Mouse (Mus musculus) 3134 (cell line): ENCODE results near the gene Lasp1.

Experiments
- DNase-seq: peaks from one replicate; pipeline ENCODE4 v3.0.0-alpha.2; 2011; ENCODE audit warnings: low spot score; ENCODE audit not compliant: insufficient read length; ENCODE audit errors: extremely low read depth

Lasp1 gene

DNA sequence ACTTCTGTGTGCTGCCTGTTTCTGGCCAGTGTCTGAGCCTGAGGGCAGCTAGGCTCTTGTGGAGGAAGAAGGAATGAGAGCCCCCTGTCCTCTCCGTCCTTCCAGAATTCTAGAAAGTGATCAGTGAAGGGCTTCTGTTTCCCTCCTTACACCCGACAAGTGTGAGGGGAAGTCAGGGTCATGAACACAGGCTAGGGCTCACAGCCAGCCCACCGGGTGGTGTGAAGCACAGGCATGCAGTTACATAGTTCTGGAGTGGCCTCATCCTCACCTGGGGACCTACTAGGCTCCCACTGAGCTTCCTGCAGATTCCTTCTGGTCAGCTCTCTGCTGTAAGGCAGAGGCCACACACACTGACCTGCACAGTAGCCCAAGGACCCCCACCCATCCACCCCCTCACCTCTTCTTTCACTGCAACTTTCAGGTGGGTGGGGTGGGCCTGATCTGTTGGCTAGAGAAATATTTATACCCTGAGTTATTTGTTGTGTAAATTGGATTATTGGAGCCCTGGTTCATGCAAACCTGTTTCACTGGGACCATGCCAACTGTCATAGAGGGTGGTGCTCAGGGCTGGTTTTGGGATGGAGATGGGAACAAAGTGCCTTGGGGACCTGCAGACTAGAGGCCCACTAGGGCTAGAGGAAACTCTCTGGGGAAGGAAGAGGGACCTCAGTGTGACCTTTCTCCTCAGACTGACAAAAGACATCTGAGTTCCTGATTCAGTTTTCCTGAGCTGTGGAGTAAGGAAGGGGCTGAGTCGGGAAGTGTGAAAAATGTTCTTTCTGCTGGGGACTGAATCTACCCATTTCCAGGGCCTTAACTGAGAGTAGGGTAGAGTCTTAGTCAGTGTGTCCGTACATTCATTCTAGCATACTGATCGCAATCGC lies 10.7 kb downstream of the Lasp1 start:
- no peak for DNase-seq

DNA sequence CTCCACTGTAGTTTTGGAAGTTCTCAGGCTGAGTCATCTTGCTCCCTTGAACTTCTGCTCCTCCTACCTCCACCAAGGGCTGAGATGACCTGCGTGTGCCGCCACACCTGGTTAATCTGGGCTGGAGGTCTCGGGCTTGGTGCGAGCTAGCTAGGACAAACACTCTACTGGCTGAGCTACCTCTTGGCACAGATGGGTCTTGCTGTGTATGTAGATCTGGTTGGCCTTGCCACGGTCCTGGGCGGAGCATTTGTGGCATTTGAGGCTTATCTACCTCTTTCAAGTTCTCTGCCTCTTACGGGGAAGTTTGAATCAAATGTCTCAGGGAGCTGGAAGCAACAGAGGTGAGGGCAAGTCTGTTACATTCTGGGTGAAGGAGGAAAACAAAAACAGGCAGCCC lies 11.6 kb downstream of the Lasp1 start:
- DNase-seq, result peak; percentile 60

DNA sequence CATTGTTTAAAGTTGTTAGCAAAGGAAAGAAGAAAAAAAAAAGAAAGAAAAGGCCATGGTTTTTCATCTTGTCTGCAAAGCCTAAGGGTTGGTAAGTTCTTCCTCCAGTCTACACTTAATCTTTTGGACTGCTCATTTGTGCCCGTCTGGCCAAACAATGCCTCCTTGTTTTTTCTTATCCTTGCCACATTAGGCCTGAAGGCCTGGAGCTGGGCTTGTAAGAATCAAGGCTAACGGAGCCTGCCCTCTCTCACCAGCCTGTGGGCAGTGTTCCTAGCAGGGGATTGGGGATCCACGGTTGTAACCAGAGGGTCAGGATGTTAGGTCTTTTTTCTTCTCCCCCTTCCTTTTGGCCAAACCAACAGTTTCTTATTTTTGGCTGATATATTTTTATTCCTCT lies 12.2 kb downstream of the Lasp1 start:
- DNase-seq, result no peak

DNA sequence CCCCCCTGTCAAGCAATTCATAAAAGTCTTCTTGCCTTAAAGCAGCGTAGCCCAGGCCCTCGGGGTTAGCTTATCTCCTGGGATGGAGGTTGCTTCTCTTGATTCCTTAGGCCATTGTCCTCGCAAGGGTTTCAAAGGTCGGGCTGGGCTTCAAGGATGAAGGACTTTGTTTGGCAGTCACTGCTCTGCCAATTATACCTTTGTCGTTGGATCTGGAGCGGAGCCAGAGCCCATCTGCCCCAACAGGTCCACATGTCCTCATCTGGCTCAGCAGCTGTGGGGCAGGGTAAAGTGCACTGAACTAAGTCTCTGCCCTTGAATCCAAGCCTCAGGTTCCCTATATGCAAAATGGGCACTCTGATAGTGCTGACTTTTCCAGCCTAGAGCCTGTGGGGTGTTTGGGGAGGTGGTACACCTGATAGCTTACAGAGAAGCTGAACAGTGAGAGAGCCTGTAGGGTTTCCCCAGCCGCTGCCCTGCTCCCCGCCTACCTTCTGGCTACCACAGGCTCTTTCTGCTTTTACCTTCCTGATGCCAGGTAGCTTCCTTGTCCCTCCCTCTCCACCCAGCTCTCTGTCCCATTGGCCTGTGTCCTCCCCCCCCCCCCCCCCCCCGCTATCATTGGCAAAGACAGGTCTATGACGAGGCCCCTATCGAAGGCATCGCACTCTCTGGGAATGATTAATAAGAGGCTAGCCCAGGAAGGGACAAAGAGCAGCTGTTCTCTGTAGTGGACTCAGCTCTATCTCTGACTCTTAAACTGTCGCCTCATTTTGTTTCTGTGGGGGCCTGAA lies 13.0 kb downstream of the Lasp1 start:
- DNase-seq, result no peak

DNA sequence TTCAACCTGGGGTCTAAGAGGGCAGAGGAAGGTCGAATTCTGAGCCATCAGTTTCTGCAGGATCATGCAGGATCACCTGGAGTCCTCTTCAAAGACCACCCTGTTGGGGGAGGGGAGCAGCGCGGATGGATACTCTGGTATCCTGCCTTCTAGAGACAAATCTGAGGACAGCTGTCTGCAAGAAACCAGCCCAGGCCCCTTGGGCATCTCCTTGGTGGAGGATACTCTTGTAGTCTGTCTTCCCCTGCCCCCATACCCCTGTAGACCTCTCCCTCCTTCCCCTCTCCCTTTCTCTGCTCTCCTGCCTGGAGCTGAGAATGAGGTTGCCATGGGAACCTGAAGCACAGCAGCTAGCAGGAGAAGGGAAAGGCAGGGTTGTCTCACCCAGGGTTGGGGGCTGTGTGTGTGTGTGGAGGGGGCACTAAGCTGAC lies 13.7 kb downstream of the Lasp1 start:
- no peak for DNase-seq

DNA sequence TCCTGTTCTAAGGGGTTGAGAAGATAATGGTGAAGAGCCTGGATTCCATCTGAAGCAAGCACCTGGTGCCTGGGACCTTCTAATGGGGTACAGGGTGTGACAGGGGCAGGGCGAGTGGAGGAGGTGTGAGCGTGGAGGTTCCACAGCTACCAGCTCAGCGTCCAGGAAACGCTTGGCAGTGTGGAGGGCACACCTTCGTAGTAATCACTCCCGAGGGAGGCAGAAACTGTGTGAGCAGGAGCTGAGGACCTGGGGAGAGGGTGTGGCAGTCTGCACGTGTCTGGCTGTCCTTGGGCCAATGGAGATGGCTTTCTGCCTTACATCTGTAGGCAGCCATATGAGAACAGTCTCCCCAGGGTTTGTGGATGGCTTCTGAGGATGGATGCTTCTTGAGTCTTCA lies 14.3 kb downstream of the Lasp1 start:
- no peak for DNase-seq

DNA sequence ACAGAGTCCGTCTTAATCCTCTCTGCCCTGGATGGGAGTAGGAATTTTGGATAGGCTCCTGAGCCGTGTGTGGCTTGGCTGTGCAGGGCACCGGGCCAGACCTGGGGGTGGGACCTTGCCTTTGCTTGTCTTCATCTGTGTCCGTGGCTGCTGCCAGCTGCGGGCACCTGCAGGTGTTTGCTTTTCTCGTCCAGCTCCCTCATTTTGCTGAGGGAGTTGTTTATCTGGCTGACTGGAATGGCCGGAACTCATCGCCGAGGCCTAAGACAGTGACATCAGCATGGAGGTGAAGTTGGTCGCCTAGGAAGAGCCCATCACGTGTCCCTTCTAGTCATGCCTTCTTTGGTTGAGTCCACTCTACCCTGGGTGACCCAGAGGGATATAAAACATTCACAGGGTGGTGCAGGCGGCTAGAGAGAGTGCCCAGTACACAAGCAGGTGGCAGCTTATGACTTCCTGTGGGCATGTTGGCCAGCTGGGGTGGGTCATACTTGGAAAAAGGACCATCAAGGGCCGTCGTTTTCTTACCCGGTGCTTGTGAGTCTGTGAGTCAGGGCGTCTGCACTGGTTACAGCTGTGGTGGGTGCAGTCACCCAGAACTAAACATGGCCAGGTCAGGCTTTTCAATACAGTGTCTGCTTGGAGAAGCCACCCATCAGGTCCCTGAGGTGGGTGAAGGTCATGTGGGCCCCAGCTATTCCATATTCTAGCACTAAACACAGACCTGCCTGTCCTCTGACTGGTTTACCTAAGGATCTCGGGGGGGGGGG lies 15.1 kb downstream of the Lasp1 start:
- peak; percentile 78 for DNase-seq

DNA sequence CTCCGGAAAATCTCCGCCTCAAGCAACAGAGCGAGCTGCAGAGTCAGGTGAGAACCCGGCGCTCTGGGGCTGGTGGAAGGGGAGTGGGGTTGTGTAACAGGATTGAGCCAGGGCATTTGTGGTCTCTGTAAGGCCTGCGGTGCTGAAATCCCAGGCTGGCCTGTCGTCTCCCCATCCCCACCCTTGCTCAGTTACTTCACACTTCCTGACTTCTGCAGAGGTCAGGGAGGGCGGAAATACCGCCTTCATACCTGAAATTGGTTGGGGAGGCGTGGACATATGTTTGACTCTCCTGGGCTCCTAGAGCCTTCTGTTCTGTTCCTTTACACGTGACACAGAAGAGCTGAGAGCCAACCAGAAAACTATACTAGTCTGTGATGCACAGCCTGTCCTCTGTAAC lies 16.9 kb downstream of the Lasp1 start:
- no peak for DNase-seq

DNA sequence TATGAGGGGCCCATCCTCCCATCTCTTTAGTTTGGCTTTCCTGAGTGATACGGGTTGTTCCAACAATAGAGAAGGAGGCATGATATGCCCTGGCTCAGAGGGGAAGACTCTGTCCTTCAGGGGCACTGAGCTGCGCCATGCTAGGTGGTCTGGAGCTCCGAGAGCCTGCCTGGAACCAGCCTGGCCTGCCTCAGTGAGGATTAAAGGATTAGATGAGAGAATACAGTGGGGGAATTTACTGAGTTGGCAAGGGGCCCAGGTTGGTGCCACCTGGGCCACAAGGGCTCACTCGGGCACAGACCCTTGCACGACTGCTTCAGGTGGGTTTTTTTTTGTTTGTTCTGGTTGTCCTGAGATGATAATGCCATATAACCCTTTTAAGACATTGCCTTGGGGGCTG lies 17.4 kb downstream of the Lasp1 start:
- DNase-seq, result no peak

DNA sequence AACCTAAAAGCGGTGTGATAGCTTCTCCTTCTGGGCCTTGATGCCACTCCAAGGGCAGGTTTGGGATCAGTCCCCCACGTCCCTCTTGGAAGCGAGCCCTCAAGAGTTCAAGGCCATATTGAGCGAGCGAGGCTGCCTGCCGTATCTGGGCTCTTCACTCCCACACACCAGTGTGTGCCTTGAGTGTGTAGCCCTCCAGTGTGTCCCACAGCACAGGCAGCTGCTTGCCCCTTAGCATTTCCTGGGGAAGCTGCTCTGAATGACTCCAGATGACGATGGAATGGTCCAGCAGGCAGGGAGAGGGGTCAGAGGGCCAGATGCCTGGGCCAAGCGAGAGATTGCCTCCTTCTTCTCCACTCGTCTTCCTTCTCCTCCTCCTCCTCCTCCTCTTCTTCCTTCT lies 18.1 kb downstream of the Lasp1 start:
- DNase-seq, result no peak

DNA sequence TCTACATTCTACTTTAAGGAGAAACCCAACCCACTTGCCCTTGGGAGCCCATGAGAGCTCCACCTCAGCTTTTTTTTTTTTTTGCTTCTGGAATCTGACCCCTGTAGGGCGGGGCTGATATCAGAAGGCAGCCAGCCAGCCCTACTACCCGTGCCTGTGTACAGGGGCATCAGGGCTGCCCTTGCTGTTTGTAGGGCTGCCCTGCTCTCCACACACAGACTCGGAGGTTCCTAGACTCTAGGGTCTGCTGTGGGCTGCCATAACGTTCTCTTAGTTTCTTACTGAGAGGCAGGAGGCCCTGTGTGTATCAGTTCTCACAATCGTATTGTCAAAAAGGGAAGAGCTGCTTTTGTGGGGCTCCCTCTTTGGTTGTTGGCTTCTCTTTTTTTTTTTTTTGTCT lies 18.6 kb downstream of the Lasp1 start:
- DNase-seq, result no peak

DNA sequence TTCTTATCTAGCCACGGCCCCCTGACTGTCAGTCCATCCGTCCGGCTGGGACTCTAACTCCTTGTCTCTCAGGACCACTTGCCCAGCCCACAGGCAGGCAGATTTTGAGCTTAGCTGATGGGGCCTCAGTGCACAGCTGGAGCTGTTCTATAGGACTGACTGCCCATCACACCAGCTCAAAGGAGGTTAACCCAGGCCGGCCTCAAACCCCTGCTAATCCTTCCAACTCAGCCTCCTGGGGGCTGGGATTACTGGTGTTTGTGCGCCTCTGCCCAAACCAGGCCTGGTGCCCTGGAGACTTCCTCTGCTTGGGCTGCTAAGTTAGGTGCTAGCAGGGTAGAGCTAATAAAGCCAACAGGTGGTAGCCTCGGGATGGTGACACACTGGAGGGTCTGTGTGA lies 19.2 kb downstream of the Lasp1 start:
- DNase-seq, result no peak

DNA sequence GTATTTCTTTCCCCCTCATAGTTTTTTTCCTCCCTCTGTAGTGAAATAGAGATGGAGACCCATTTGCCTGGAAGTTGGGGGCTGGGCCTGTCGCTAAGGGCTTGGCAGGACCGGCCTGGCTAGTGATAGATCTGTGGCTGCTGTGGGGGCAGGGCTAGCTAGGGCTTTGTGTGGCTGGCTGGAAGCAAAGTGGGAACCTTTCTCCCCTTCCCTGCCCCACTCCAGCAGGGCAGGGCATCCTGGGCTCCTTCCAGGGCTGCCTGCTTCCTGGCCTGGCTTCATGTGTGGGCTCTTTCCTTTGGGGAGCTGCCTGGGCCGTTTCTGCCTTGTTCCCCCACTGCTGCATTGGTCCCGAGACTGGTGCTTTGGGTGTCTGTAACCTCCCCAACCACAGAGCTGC lies 19.8 kb downstream of the Lasp1 start:
- no peak for DNase-seq

DNA sequence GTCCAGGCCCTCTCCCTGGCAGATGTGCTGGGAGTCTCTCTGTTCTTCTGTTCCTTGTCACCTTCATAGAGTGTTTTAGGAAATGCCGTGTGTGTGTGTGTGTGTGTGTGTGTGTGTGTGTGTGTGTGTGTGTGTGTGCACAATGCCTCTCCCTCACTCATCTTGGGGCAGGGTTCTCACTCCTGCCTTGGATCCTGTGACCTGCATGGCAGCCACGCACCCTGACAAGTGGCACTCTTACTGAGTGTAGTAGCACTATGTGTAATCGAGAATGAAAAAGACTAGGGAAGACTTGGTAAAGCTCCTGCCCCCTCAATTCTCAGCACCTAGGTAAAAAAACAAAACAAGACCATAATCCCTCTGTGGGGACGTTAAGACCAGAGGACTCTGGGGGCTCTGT lies 20.3 kb downstream of the Lasp1 start:
- no peak for DNase-seq

DNA sequence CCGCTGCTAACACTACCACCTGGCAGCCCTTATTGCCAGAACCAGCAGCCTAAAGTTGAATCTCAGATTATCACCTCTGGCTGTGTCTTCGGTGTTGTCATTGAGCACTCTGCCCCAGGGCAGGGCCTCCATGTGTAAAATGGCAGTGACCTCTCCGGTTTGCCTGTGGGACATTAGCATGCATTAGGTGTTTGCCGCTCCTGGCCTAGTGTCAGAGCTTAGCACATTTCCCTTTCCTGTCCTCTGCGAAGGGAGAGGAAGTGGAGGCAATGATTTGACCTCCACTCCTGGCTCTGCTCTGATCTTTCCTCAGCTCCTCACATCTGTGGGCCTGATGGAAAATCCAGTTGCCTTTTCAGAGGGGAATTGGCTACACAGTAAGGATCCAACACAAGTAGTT lies 21.1 kb downstream of the Lasp1 start:
- no peak for DNase-seq

DNA sequence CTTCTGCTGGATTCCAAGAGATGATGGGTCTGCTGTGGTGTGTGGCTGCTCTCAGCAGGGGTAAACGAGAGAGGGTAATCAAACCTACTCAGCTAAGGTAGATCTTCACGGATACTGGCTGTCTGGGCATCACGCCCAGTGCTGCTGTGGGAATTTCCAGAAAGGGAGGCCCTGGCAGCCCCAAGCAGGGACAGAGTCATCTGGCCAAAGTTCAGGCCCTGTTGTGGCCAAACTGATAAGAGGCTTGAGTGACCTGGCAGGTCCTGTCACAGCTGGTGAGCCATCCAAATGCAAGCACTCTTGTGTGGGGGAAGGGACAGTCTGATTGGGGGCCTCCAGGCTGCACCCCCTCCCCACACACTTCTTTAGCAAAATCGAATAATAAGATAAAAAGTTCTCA lies 22.0 kb downstream of the Lasp1 start:
- DNase-seq, result peak; percentile 67

DNA sequence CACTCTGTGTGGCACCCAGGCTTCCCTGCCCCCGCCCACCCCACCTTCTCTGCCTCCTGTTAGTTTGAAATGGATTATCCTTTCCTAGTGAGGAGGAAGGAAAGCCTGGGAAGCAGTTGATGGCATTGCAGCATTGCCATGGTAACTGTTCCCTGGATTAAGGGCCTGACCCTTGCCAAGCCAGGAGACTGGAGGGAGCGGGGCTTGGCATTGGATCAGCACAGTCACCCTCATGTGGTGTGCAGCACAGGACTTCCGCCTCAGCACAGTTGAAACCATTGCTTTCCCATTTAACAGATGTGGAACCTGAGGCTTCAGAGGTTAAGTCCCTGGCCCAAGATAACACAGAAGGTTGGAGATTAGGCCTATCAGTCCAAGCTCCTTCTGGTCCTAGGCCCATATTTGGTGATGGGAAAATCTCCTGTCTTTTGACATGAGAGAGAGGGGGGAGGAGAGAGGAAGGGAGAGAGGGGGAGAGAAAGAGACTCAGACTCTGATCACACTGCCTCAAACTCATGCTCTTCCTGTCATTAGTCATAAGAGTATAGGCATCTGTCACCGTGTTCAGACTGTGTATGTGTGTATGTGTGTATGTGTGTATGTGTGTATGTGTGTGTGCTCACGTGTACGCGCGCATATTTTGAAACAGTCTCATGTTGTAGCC lies 22.7 kb downstream of the Lasp1 start:
- peak; percentile 71 for DNase-seq

DNA sequence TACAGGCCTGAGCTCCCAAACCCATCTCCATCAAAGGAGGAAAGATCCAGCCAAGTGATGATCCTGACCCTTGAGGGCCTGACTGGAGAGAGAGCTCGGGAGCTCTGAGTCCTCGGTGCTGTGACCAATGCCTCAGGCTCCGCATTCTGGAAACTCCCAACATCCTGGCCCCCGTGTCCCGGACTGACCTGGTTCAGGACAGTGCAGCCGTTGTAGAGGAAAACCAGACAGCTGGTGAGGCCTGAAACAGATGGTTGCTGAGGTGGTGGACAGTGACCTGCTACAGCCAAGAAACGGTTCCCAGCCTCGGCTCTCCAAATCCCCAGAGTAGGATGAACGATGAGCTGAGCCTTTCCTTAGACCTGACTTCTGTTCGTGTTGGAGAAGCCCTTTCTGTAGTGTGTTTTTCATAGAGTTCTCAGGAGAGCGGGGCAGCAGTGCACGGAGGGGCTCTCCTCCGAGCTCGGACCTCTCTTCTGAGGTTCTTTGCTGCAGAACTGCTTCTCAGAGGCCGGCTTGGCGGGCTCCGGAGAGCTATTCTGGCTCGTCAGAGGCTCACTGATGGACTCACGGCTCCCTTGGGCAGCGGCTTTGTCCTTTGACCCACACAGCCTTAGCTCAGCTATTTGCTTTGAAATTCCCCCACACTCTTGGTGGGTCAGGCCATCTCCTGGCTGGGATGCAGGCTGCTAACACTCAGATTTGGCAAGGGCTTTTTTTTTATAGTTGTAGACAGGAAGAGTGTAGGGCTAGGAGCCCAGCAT lies 24.2 kb downstream of the Lasp1 start:
- no peak for DNase-seq

DNA sequence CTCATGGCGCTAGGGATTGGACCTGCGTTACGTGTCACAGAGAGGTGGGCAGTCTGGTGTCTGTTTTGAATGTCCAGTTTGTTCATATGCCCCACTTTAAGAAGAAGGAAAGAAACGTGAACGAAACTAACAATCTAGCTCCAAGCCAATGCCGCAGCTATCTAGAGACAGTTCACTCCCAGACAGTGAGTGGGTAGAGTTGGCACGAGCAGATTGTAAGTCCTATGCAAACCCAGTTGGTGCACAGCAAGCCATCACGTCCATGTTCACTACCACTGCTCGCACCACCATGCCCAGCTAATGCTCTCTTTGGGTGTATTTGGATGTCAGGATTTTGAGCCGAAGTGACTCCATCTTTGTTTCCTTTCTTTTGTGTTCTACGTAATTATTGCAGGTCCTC lies 25.4 kb downstream of the Lasp1 start:
- DNase-seq, result no peak

DNA sequence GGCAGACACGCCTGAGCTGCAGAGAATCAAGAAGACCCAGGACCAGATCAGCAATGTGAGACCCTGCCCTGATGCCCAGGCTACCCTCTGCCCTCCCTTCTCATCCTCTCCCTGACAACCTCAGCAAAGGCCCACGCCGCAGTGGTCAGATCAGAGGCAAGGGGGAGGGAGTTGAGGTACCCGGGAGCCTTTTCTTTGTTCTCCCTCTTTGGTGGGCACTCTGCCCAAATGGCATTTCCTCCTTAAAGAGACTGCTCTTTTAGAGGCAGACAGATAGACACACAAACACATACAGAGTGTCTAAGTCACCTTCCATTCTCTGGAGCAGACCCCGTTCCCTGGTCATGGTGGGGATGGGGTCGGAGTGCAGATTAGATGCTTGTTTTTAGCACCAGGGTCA lies 26.1 kb downstream of the Lasp1 start:
- no peak for DNase-seq
